Mouse (Mus musculus): ENCODE data around the gene Phactr1.

Phactr1 gene

DNA sequence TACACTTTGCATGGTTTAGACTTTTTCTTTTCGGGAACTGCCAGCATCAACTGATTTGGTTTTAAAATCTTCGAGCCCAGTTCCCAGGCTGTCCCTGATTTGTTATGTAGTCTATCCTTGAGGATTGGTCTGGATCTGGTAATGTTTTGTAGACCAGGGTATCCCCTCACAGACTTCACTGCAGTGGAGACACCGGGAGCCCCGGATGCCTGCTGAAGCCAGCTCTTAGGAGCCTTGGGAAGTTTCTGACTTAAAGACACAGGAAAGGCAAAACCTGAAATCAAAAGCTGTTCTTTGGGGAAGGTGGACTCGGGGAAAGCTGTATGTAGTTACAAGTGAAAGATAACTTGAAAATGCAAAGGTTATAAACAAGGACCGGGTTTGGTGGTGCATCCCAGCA is 186.6 kb downstream of the Phactr1 start:
- no peak for DNase-seq (ENCODE audit: low read depth, low spot score)

GRCm38 (mm10) chr13:42872125-42872524 is 191.7 kb downstream of the Phactr1 start:
- DNase-seq (ENCODE audit: low read depth, low spot score) = no peak

- DNase-seq (ENCODE audit: low read depth, low spot score) = no peak
Measured at GRCm38 (mm10) chr13:42878346-42878745, 197.9 kb downstream of the Phactr1 start.

DNA sequence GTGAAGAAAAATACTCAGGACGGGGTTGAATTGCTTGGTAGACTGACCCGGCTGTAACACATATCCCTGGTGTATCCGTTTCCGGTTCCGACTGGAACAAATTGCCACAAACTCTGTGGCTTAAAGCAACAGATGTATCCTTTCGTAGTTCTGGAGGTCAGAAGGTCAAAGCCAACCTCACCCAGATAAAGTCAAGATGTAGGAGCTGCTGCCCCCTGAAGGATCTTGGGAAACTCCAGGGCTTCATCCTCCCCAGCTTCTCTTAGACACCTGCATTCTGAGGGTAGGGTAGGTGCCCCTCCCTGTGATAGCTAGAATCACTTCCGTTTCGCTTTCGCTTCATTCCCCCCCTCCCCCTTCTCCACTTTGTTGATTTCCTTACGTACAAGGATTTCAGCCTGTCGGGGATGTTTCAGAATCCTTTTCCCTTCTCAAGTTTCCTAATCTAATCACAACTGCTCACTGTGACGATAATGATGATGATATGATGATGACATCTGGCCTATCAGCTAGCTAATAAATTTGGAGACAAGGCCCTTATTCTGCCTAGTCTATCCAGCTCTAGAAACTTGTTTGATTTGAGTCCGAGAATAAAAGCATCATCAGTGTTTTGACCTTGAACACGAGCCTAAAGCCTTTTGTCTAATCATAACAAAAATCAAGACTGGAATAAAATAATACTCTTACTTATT is 203.8 kb downstream of the Phactr1 start:
- no peak for DNase-seq (ENCODE audit: low read depth, low spot score)

DNA sequence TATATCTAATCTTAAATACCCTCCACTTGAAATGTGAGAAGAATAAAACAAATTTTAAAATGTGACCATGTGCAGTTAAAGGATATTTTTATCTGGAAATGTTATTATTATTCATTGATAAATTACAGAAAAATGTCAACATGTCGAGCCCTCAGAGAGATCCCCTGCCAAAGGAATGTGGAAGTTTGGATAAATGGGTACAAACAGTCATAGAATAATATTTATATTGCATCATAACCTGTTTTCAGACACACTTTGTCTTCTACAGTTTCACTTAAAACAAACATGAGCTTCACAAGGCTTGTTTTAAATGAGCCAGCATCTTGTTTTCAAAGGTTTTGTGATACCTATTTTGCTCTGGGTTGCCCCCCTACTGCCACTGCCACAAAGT is 204.3 kb downstream of the Phactr1 start:
- DNase-seq (ENCODE audit: low read depth, low spot score) = no peak

GRCm38 (mm10) chr13:42887701-42888100 is 207.3 kb downstream of the Phactr1 start:
- no peak for DNase-seq (ENCODE audit: low read depth, low spot score)

GRCm38 (mm10) chr13:42889516-42890474 is 209.4 kb downstream of the Phactr1 start:
- no peak for DNase-seq (ENCODE audit: low read depth, low spot score)

DNA sequence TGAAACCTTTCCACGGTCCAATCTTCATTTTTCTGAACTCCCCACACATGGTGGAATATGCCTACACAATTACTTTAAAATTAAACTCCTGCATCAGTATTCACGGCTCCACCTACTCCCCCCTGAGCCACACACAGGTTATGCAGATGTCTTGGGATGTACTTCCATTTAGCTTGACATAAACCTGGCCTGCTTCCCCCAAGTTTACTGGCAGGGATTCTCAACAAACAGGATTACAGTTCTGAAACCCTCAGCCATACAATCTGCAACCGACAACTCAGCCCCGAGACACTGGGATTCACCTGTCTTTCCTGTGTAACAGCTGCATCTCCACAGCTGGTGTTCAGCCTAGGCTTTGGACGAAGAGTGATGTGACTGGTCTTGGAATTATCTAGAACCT is 210.2 kb downstream of the Phactr1 start:
- DNase-seq (ENCODE audit: low read depth, low spot score) = no peak

DNA sequence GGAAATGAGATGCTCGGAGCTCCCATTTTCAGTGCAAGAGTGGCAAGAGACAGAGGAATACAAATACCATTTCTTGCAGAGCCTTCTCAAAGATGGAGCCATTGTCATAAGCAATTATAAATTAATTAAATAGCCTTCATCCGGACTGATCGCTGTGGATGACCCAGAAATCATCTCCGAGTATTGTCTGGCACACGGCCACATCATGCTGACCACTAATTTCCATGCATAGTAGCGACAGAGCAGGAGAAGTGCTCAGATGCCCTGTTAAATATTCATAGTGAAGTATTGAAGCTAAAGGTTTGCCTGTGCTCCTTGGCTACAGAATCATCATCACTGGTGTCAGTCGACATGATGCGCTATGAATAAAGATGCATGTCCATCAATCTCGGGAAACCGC is 213.6 kb downstream of the Phactr1 start:
- no peak for DNase-seq (ENCODE audit: low read depth, low spot score)

DNA sequence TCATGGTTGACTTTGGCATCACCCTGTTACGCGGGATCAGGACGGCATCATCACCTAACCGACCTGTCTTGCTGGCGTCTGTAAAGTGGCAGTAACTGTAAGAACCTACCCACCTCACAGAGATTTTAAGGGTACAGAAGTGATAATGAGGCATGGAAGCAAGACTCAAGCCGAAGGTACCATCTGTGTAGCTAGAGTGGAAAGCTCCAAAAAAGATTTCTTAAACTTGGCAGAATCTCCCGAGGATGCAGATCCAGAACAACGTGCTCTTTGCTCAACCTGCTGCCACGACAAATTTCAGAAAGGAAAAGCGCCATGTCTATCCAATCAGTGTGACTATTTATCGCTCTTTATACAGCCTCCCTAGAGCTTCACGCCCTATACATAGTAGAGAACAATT is 214.2 kb downstream of the Phactr1 start:
- DNase-seq (ENCODE audit: low read depth, low spot score) = no peak

DNA sequence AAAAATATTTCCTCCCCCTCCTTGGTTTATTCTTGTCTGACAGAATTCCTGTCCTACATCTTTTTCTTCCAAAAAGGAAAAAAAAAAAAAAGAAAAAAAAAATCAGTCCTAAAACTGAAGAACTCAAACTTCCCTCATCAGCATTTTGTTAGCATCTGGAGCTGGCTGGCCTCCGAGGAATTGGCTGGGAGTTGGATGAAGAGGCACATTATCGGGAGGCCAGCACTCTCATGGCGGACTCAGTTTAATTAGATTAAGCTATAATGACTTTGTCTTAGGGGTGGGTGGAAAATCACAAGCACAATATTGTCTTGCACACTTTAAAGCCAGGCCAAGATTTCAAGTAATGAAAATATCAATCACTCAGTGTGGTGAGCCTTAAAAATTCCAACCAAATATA is 215.6 kb downstream of the Phactr1 start:
- DNase-seq (ENCODE audit: low read depth, low spot score) = no peak

- no peak for DNase-seq (ENCODE audit: low read depth, low spot score)
Measured at GRCm38 (mm10) chr13:42899611-42900010, 219.2 kb downstream of the Phactr1 start.

DNA sequence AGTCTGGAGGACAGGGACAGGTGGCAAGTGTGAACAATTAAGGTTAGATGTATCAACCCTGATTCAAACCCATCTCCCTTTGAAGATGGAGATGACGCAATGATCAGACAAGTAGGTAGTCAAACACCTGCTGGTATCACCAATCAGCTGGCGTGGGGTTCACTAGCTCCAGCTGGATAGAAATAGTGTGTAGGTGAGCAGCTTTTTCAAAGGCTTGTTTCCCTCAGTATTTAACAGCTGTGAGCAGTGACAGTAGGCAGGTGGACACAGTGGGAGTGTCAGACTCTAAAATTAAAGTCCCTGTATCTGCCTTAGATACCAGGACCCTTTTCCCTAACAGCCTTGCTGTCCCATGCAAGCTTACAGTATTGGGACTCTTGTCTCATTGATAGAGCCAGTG is 221.4 kb downstream of the Phactr1 start:
- no peak for DNase-seq (ENCODE audit: low read depth, low spot score)

DNA sequence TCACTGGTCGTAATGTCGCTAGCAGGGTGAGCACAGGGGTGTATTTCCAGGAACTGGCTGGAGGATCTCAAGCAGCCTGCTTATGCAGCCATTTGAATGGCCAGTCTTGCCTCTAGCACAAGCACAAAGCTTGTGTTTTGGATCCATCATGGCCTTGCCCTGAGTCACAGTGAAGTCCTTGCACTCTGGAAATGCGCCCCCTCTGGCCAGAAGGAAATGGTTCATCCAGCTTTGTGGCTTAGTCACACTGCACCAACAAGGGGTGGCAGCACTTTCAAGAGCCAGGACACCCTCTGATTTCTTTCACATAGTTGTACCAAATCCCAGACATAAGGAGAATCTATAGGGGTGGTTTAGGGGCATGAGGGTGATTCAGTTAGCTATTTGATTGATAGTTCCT is 222.4 kb downstream of the Phactr1 start:
- no peak for DNase-seq (ENCODE audit: low read depth, low spot score)

- no peak for DNase-seq (ENCODE audit: low read depth, low spot score)
Measured at GRCm38 (mm10) chr13:42905818-42906217, 225.4 kb downstream of the Phactr1 start.

DNA sequence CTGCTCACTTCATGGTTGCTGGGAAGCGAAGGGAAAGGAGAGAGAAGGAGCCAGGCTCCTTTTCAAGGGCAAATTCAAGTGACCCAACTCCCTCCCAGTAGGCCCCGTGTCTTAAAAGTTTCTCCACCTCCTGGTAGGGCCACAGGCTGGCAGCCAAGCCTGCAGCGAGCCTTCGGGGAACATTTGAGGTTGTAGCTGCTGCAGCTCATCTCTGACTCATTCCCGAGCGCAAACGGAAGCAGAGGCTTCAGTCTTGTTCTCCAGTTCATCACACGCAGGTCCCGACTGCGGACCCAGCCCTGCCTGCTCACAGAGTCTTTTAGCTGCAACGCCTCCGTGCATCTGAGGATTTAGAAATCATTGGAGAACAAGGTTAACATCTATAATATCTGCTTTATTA is 226.6 kb downstream of the Phactr1 start:
- no peak for DNase-seq (ENCODE audit: low read depth, low spot score)

- DNase-seq (ENCODE audit: low read depth, low spot score) = no peak
Measured at GRCm38 (mm10) chr13:42915081-42915480, 234.7 kb downstream of the Phactr1 start.

DNA sequence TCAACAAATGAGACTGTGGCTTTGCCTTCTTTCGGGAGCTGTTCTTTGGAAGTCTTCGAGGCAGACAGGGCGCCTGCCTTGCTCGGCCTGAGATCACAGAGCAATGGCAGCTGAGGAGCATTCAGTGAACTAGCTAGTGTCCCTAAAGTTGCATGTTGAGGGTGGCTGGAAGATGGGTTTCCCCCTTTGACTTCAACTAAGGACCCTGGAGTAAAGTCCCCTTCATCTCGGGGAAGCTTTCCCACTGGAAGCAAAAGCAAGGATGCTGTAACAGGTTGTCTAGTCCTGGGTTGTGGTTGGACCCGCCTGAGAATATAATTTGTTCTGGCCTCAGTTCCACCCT is 235.4 kb downstream of the Phactr1 start:
- DNase-seq (ENCODE audit: low read depth, low spot score) = no peak

- DNase-seq (ENCODE audit: low read depth, low spot score) = no peak
Measured at GRCm38 (mm10) chr13:42916194-42917033, 236.0 kb downstream of the Phactr1 start.

DNA sequence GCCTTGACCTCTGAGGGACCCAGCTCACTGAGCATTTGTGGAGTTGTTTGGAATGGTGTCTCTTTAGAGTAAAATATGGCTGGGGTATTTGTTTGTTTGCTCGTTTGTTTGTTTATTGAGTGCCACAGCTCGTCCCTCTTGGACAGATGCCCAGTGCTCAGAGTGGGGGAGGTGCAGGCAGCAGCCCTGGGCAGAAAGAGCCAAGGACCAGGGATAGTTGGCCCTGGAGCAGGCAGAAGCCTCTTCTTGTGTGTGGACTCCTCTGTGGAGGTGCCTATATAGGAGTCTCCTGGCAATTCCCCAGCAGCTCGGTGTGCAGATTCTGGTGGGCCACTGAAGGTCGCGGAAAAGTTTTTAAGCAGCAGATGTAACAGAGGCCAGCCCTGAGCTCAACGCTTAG is 236.8 kb downstream of the Phactr1 start:
- no peak for DNase-seq (ENCODE audit: low read depth, low spot score)

GRCm38 (mm10) chr13:42920062-42920461 is 239.6 kb downstream of the Phactr1 start:
- no peak for DNase-seq (ENCODE audit: low read depth, low spot score)

DNA sequence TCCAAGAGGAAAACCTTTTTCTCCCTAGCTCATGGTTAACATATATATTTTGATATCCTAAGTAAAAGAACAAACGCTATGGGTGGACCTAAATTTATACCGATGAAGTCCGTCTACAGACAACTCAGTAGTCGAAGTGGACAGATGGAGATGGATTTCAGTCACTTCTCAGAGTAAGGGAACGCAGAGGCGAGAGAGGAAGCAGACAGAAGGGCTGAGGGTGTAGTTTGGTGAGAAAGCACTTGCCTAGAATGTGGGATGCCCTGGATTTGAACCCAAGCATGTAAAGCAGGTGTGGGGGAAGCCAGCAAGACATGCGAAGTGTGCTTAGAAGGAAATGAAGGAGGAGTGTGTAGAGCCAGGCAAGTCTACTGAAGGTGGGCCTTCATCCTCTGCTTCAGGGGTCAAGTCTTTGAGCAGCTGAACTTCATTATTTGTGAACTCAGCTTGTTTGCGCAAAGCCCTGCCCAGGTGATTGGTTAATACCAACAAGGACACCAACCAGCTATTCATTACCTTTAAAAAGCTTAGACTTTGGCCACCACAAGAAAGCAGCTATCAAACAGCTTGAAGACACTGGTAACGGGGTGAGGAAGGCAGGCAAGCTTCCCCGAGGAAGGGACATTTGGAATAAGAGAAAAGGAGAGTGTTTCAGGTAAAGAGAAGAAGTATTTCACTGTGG is 241.5 kb downstream of the Phactr1 start:
- no peak for DNase-seq (ENCODE audit: low read depth, low spot score)

All from c-Kit-negative CD71-positive TER-119-positive erythroid progenitor cells, embryonic 14.5 days (primary cell).